Mouse (Mus musculus) ES-E14 (cell line): Measurements from ENCODE around the gene Pknox1. TPM values are rescaled to one million over a fixed set of nuclear protein-coding genes. Genes with fewer than 3 reads are reported as not detected.
"Not testable (repeated sequence)": the region's sequence is repeated elsewhere in the genome, so short reads cannot be mapped to it uniquely, and the experiment has no call there.

Experiments used
- DNase-seq: peaks from one replicate; pipeline ENCODE4 v3.0.0-alpha.2; 2013; ENCODE audit warnings: low read depth, low spot score
- H3K27ac ChIP-seq: 2 replicates; pipeline ENCODE4 v1.5.1; 2012; ENCODE audit warnings: low read depth, mild to moderate bottlenecking, low read length, moderate library complexity, mixed read lengths; ENCODE audit not compliant: poor library complexity, insufficient read depth, severe bottlenecking
- H3K36me3 ChIP-seq: 2 replicates; pipeline ENCODE4 v1.6.1; 2012; ENCODE audit warnings: mild to moderate bottlenecking, low read length, moderate library complexity, mixed read lengths; ENCODE audit not compliant: control insufficient read depth, poor library complexity, insufficient read depth, severe bottlenecking
- H3K4me1 ChIP-seq, 2 experiments: fragments of 150-350 bp in 1 of 2; sonication (generic) in 1 of 2; 2 replicates each; pipeline ENCODE4 v1.6.1; 2012; ENCODE audit warnings: low read length in 2 of 2, mild to moderate bottlenecking in 1 of 2, mixed read lengths in 1 of 2; ENCODE audit not compliant: control insufficient read depth in 2 of 2, insufficient read depth in 2 of 2, poor library complexity in 1 of 2
- H3K4me3 ChIP-seq, 2 experiments: fragments of 150-350 bp in 1 of 2; sonication (generic) in 1 of 2; 2 replicates each; pipeline ENCODE4 v1.5.1; 2012; ENCODE audit warnings: low read length in 2 of 2, low read depth in 1 of 2, mild to moderate bottlenecking in 1 of 2, mixed read lengths in 1 of 2; ENCODE audit not compliant: insufficient read depth in 1 of 2, poor library complexity in 1 of 2, severe bottlenecking in 1 of 2
- H3K9ac ChIP-seq: 2 replicates; pipeline ENCODE4 v1.6.1; 2012; ENCODE audit warnings: low read depth, mild to moderate bottlenecking, low read length, mixed read lengths; ENCODE audit not compliant: poor library complexity, insufficient read depth, severe bottlenecking
- H3K9me3 ChIP-seq: fragments of 150-350 bp; sonication (generic); 2 replicates; pipeline ENCODE4 v1.6.1; 2012; ENCODE audit warnings: low read depth, mild to moderate bottlenecking, low read length; ENCODE audit not compliant: control insufficient read depth, insufficient read depth
- CHD2 ChIP-seq: IDR thresholded peaks from 2 replicates; pipeline ENCODE4 v1.6.1; 2014; ENCODE audit warnings: mild to moderate bottlenecking, low read depth, low read length, inconsistent platforms
- HCFC1 ChIP-seq: IDR thresholded peaks from 2 replicates; pipeline ENCODE4 v1.6.1; 2012; ENCODE audit warnings: low read length, inconsistent platforms, borderline replicate concordance; ENCODE audit not compliant: insufficient read depth
- MAFK ChIP-seq: IDR thresholded peaks from 2 replicates; pipeline ENCODE4 v1.6.1; 2014; ENCODE audit warnings: mild to moderate bottlenecking, low read depth, low read length, inconsistent platforms; ENCODE audit not compliant: insufficient read depth
- ZC3H11A ChIP-seq: IDR thresholded peaks from 2 replicates; pipeline ENCODE4 v1.6.1; 2012; ENCODE audit warnings: low read depth, mild to moderate bottlenecking, inconsistent platforms, low read length, borderline replicate concordance
- ZNF384 ChIP-seq: IDR thresholded peaks from 2 replicates; pipeline ENCODE4 v1.6.1; 2012; ENCODE audit warnings: low read depth, low read length, inconsistent platforms
- in situ Hi-C, 2 experiments: fragments of 600-800 bp; cut with MboI; formaldehyde crosslinking; loops; one replicate each; pipeline ENCODE4 v1.15.1; 2025; ENCODE audit warnings: low sequenced_read_pairs in 2 of 2, inconsistent platforms in 1 of 2; ENCODE audit not compliant: unreplicated experiment in 2 of 2
- total RNA-seq: library from RNA; depleted of rRNA; stranded (reverse); fragments of 300-350 nt; gene quantifications from 2 replicates; pipeline ENCODE4 v1.2.3, GENCODE M21; 2012

Gene Pknox1
- total RNA-seq, 1 experiment: 16.3 TPM

DNA sequence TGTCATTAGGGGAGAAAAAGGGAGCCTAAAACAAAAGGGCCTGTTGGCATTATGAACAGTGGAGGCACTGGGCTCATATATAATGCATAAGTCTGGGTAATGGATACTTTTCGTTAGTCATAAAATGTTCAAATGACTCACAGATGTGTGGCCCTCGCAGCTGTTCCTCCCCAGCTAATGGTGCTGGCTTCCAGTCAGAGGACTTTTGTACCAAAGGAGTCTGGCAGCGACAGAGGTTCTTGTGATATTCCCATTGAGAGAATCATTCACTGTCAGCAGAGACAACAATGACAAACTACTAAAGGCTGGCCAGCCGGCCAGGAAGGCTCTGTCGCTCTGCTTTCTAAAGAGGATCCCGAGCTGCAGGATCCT is 23.1 kb upstream of the Pknox1 start:
- TF ChIP-seq ZNF384: no peak
- H3K27ac ChIP-seq: no peak overlapping the region
- H3K9ac ChIP-seq: no peak overlapping the region
- H3K9me3 ChIP-seq: no peaks in the 10 kb centered on the region
- no peak for DNase-seq
- no peaks in the 10 kb centered on the region for H3K4me1 ChIP-seq
- no peak overlapping the region for H3K4me3 ChIP-seq
- no peaks in the 10 kb centered on the region for H3K36me3 ChIP-seq
- in situ Hi-C loops: no loop called here

DNA sequence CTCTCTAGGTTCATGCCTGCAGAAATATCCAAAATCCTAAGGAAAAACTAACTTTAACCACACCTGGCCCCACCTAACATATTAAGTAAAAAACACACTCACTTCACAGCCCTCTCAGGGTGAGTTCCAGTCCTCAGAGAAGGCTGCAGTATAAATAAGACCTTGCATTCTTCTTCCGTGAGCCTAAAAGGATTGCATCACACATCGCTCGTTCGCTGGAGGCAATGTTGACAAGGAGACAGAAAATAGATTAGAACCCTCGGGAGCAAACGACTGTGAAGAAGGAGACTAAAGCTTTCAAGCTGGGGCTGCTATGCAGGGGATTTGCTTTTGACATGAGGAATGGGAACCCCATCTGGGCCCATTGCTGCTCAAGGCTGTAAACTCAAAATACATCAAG is 21.0 kb upstream of the Pknox1 start:
- TF ChIP-seq CHD2 (no peak), ZNF384 (no peak), ZC3H11A (no peak), HCFC1 (no peak), MAFK (no peak)
- H3K9me3 ChIP-seq: no peaks in the 10 kb centered on the region
- no peak for DNase-seq
- H3K36me3 ChIP-seq: no peaks in the 10 kb centered on the region
- peaks cover 0 to 5% of the 10 kb centered on the region in 2 experiments; a peak in 1 of 4 replicates for H3K4me1 ChIP-seq
- in situ Hi-C loops: no loop called here
- H3K4me3 ChIP-seq: no peak overlapping the region
- H3K9ac ChIP-seq: no peak overlapping the region
- no peak overlapping the region for H3K27ac ChIP-seq

DNA sequence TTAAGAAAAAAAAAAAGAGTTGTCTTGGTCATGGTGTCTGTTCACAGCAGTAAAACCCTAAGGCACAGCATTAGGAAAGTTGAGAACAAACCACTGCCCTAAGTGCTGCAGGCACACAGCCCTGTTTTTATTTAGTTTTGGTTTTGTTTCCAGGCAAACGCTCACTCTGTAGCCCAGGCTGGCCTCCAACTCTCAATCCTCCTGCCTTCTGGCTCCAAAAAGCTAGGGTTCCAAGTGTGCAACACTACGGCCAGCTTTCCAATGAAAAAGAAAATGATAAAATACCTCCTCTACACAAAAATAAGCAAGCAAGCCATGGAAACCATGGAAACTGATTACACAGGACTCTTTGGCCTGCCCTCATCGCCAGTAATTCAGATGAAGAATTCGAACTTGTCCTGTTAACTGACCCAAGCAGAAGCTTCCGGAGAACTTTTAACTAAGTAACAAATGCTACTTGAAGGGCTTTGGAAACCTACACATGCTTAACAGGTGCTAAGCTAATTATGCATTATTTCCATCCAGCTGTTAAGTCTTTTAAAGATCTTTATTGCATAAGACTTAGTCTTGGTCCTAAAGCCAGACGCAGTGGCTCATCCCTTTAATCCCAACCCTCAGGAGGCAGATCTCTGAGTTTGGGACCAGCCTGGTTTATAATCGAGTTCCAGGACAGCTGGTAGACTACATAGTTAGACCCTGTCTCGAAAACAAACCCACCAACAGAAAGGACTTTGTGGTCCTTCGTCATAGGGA is 17.9 kb upstream of the Pknox1 start:
- no peak overlapping the region for H3K9ac ChIP-seq
- no peak for TF ChIP-seq HCFC1
- in situ Hi-C loops: no loop called here
- 0 out of 2 replicates have a peak, but pooled peaks cover 3% of the 10 kb centered on the region for H3K36me3 ChIP-seq
- H3K9me3 ChIP-seq: no peaks in the 10 kb centered on the region
- peaks cover 0 to 5% of the 10 kb centered on the region in 2 experiments; a peak in 1 of 4 replicates for H3K4me1 ChIP-seq
- no peak for DNase-seq
- H3K27ac ChIP-seq: no peak overlapping the region
- no peak overlapping the region for H3K4me3 ChIP-seq

DNA sequence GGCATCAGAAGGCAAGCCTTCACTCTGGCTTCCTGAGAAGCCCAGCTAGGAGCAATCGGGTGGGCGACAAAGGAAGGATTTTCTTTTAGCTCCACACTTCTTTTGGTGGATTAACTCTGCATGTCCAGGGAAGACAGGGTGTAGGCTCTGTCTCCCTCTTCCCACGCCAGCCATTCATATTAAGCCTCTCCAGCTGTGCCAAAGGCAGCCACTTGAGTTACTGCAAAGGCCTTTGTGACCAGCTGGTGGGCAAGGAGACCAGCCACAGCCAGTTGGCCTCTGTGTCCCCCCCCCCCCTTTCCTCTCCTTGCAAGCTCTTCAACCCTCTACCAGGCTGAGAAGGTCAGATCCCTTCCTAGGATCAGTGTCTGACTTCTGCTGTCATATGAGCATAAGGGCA is 16.6 kb upstream of the Pknox1 start:
- Histone ChIP-seq H3K9me3 (no peaks in the 10 kb centered on the region), H3K27ac (no peak overlapping the region), H3K36me3 (peaks cover 5% of the 10 kb centered on the region; the same call in 1 of the 2 replicates), H3K9ac (no peak overlapping the region), H3K4me3 (no peak overlapping the region), H3K4me1 (peaks cover 0 to 5% of the 10 kb centered on the region in 2 experiments; a peak in 1 of 4 replicates)
- in situ Hi-C loops: no loop called here
- no peak for TF ChIP-seq HCFC1
- no peak for TF ChIP-seq MAFK
- no peak for TF ChIP-seq ZC3H11A
- no peak for TF ChIP-seq CHD2
- no peak for TF ChIP-seq ZNF384
- no peak for DNase-seq

DNA sequence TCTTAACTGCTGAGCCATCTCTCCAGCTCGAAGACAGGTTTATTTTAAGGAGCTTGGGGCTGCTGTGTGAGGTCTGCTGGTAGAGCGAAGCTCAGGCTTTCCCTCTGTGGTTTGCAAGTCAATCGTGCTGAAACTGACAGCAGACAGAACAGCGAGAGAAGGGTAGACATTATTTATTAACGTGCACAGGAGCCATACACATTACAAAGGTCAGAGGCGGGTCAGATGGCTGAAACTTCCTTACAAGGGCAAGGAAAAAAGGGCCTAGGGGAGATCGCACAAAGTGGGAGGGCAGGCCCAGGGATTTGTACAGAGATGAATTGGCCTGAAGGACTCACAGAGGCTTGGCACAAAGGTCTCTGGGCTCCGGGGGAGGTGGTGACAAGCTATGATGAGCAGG is 15.1 kb upstream of the Pknox1 start:
- DNase-seq: no peak
- H3K4me3 ChIP-seq: no peak overlapping the region
- no peak overlapping the region for H3K9ac ChIP-seq
- no peak overlapping the region for H3K27ac ChIP-seq
- peaks cover 0 to 5% of the 10 kb centered on the region in 2 experiments; a peak in 1 of 4 replicates for H3K4me1 ChIP-seq
- in situ Hi-C loops: no loop called here
- H3K36me3 ChIP-seq: peaks cover 5% of the 10 kb centered on the region; the same call in 1 of the 2 replicates
- no peaks in the 10 kb centered on the region for H3K9me3 ChIP-seq
- no peak for TF ChIP-seq HCFC1
- no peak for TF ChIP-seq CHD2
- no peak for TF ChIP-seq ZNF384
- no peak for TF ChIP-seq ZC3H11A
- no peak for TF ChIP-seq MAFK

DNA sequence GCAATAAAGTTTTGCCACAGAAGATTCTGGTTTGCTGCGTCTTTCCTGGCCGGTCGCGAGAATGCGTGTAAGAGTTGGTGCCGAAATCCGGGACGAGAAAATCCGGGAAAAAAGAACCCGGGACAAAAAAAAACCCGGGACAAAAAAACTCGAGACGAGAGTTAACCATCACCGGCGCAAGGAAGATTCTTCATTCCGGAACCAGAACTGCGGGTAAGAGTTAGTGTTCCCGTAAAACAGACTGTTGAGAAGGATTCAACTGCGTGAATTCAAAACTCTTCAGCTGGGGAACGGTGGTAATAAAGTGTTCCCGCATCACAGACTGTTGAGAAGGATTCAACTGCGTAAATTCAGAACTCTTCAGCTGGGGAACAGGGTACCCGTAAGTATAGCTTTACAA is 11.9 kb upstream of the Pknox1 start:
- DNase-seq, H3K27ac ChIP-seq, in situ Hi-C loops, H3K9me3 ChIP-seq, H3K4me3 ChIP-seq, H3K4me1 ChIP-seq, H3K9ac ChIP-seq: not testable (repeated sequence)
- H3K36me3 ChIP-seq: peaks cover 17% of the 10 kb centered on the region; the same call in 1 of the 2 replicates
